Mouse (Mus musculus) ES-E14 (cell line): ENCODE measurements at regions not wholly inside any gene's neighbourhood (a gene's known extent, or its start where the extent isn't known, plus 50 kb on each side); places are given as distances from the start of the nearest gene placed in this dataset.

Experiments
- DNase-seq: peaks from one replicate; pipeline ENCODE4 v3.0.0-alpha.2; 2013; ENCODE audit warnings: low read depth, low spot score
- H3K27ac ChIP-seq: 2 replicates; pipeline ENCODE4 v1.5.1; 2012; ENCODE audit warnings: low read depth, mild to moderate bottlenecking, low read length, moderate library complexity, mixed read lengths; ENCODE audit not compliant: poor library complexity, insufficient read depth, severe bottlenecking
- H3K36me3 ChIP-seq: 2 replicates; pipeline ENCODE4 v1.6.1; 2012; ENCODE audit warnings: mild to moderate bottlenecking, low read length, moderate library complexity, mixed read lengths; ENCODE audit not compliant: control insufficient read depth, poor library complexity, insufficient read depth, severe bottlenecking
- H3K4me1 ChIP-seq, 2 experiments: fragments of 150-350 bp in 1 of 2; sonication (generic) in 1 of 2; 2 replicates each; pipeline ENCODE4 v1.6.1; 2012; ENCODE audit warnings: low read length in 2 of 2, mild to moderate bottlenecking in 1 of 2, mixed read lengths in 1 of 2; ENCODE audit not compliant: control insufficient read depth in 2 of 2, insufficient read depth in 2 of 2, poor library complexity in 1 of 2
- H3K4me3 ChIP-seq, 2 experiments: fragments of 150-350 bp in 1 of 2; sonication (generic) in 1 of 2; 2 replicates each; pipeline ENCODE4 v1.5.1; 2012; ENCODE audit warnings: low read length in 2 of 2, low read depth in 1 of 2, mild to moderate bottlenecking in 1 of 2, mixed read lengths in 1 of 2; ENCODE audit not compliant: insufficient read depth in 1 of 2, poor library complexity in 1 of 2, severe bottlenecking in 1 of 2
- H3K9ac ChIP-seq: 2 replicates; pipeline ENCODE4 v1.6.1; 2012; ENCODE audit warnings: low read depth, mild to moderate bottlenecking, low read length, mixed read lengths; ENCODE audit not compliant: poor library complexity, insufficient read depth, severe bottlenecking
- H3K9me3 ChIP-seq: fragments of 150-350 bp; sonication (generic); 2 replicates; pipeline ENCODE4 v1.6.1; 2012; ENCODE audit warnings: low read depth, mild to moderate bottlenecking, low read length; ENCODE audit not compliant: control insufficient read depth, insufficient read depth
- CHD2 ChIP-seq: IDR thresholded peaks from 2 replicates; pipeline ENCODE4 v1.6.1; 2014; ENCODE audit warnings: mild to moderate bottlenecking, low read depth, low read length, inconsistent platforms
- HCFC1 ChIP-seq: IDR thresholded peaks from 2 replicates; pipeline ENCODE4 v1.6.1; 2012; ENCODE audit warnings: low read length, inconsistent platforms, borderline replicate concordance; ENCODE audit not compliant: insufficient read depth
- MAFK ChIP-seq: IDR thresholded peaks from 2 replicates; pipeline ENCODE4 v1.6.1; 2014; ENCODE audit warnings: mild to moderate bottlenecking, low read depth, low read length, inconsistent platforms; ENCODE audit not compliant: insufficient read depth
- ZC3H11A ChIP-seq: IDR thresholded peaks from 2 replicates; pipeline ENCODE4 v1.6.1; 2012; ENCODE audit warnings: low read depth, mild to moderate bottlenecking, inconsistent platforms, low read length, borderline replicate concordance
- ZNF384 ChIP-seq: IDR thresholded peaks from 2 replicates; pipeline ENCODE4 v1.6.1; 2012; ENCODE audit warnings: low read depth, low read length, inconsistent platforms
- in situ Hi-C, 2 experiments: fragments of 600-800 bp; cut with MboI; formaldehyde crosslinking; loops; one replicate each; pipeline ENCODE4 v1.15.1; 2025; ENCODE audit warnings: low sequenced_read_pairs in 2 of 2, inconsistent platforms in 1 of 2; ENCODE audit not compliant: unreplicated experiment in 2 of 2

DNA sequence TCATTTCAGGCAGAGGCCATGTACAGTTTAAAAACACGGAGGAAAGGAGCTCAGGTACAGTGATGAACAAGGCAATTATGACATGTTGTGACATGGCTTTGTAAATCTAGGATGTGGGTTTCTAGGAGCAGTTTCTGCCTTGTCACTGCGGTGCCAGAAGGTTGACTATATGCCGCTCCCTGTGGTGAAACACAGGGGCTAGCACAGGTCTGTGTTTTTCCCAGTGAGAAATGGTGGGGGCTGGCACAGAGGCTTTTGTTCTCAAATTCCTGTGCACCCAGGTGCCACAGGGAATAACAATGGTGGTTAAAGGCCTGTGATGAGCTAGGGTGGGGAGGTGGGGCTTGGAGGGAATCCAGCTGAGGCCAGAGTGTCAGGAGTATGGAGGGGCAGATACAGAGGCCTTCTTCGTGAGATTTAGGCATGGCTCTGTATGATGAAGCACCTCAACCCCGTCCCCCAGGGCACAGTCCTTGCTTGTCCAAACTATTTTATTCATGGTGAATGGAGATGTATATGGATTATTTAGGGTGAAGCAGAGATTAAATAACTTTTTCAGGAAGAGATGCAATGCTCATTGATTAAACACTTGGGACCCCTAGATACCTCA is 80.0 kb upstream of the Inhba start:
- TF ChIP-seq ZC3H11A (no peak), CHD2 (no peak), MAFK (peak; percentile 48; the same call in 1 of the 2 replicates), ZNF384 (no peak), HCFC1 (no peak)
- H3K9ac ChIP-seq = no peak overlapping the region
- H3K4me1 ChIP-seq = peaks cover 2 to 7% of the 10 kb centered on the region in 2 experiments; a peak in 1 of 4 replicates
- H3K27ac ChIP-seq = no peak overlapping the region
- no peaks in the 10 kb centered on the region for H3K36me3 ChIP-seq
- in situ Hi-C loops = no loop called here
- H3K4me3 ChIP-seq = no peak overlapping the region
- H3K9me3 ChIP-seq = no peaks in the 10 kb centered on the region
- DNase-seq = peak; percentile 22

DNA sequence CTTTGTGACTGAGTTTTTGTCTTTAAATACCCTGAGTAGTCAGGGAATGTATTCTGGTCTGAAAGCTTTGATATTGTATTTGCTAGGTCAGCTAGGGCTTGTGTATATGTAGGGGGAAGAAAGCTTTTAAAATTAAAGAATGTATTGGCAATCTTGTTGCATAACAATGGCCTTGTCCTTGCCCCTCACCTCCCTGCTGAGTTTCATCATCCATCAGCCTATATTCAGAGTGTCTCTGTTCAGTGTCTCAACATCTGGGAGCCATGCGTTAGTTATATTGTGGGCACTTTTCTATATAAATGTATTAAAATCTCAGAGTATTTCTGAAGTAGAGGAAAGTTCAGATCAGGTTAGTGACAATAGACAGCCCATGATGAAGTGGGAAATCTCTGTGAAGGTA is 76.0 kb upstream of the Inhba start:
- no peak for DNase-seq
- Histone ChIP-seq H3K9me3 (no peaks in the 10 kb centered on the region), H3K27ac (no peak overlapping the region), H3K4me3 (no peak overlapping the region), H3K9ac (no peak overlapping the region), H3K4me1 (peaks cover 2 to 4% of the 10 kb centered on the region in 2 experiments; a peak in 1 of 4 replicates), H3K36me3 (no peaks in the 10 kb centered on the region)
- no peak for TF ChIP-seq CHD2
- no peak for TF ChIP-seq ZC3H11A
- TF ChIP-seq ZNF384 = no peak
- no peak for TF ChIP-seq MAFK
- no peak for TF ChIP-seq HCFC1
- in situ Hi-C loops = no loop called here

DNA sequence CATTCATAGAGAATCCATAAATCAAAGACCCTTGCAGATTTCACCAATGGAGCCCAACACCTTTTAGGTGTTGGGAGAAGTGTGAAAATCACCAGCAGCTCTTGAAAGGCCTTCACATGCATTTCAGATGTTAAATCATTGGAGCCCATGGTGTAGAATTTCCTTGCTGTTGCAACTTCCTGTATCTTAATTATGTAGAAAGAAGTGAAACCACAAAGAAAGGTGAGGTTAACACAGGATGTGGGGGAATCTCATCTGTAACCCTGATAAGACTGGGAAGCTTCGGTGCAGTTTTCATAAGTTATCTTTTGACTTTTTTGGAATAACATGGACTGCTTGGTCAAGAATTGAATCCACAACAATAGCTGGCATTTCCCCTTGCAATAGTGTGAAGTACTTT is 75.5 kb upstream of the Inhba start:
- TF ChIP-seq HCFC1 = no peak
- no peak for TF ChIP-seq MAFK
- TF ChIP-seq CHD2 = no peak
- no peak for TF ChIP-seq ZC3H11A
- TF ChIP-seq ZNF384 = no peak
- H3K4me1 ChIP-seq = peaks cover 1 to 2% of the 10 kb centered on the region in 2 experiments; a peak in 1 of 4 replicates
- no peak for DNase-seq
- H3K36me3 ChIP-seq = no peaks in the 10 kb centered on the region
- no peaks in the 10 kb centered on the region for H3K9me3 ChIP-seq
- in situ Hi-C loops = no loop called here
- no peak overlapping the region for H3K27ac ChIP-seq
- no peak overlapping the region for H3K9ac ChIP-seq
- no peak overlapping the region for H3K4me3 ChIP-seq

DNA sequence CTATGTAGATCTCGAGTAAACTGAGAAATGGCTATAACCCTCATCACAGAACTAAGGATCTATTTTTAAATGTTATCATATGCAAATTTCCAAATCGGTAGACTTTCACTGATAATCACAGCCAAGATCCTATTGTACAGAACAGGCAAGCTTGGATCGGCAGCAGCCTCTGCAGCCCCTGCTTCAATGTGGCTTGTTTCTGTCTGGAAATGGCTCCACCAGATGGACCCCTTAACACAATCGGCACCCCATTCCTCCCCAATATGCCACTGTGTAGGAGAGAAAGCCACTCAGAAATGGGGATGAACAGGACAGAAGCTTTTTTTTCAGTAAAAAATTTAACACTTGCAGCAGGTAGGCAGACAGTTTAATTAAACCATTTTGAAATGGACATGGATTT is 61.5 kb upstream of the Inhba start:
- no peak for DNase-seq
- H3K36me3 ChIP-seq = no peaks in the 10 kb centered on the region
- no peaks in the 10 kb centered on the region for H3K9me3 ChIP-seq
- no peaks in the 10 kb centered on the region for H3K4me1 ChIP-seq
- in situ Hi-C loops = no loop called here
- TF ChIP-seq ZNF384 = no peak
- TF ChIP-seq HCFC1 = no peak
- no peak for TF ChIP-seq MAFK
- no peak for TF ChIP-seq ZC3H11A
- no peak for TF ChIP-seq CHD2
- no peak overlapping the region for H3K9ac ChIP-seq
- no peak overlapping the region for H3K4me3 ChIP-seq
- H3K27ac ChIP-seq = no peak overlapping the region
